Mouse (Mus musculus): ENCODE data around the gene Olr1. TPM values are rescaled to one million over a fixed set of nuclear protein-coding genes. Genes with fewer than 3 reads are reported as not detected.

Olr1 gene
- total and polyA plus RNA-seq, 2 experiments from 2014 or later = 0.27 to 1.9 TPM

- Histone ChIP-seq H3K27ac (ENCODE audit: low read depth) (no peak overlapping the region), H3K27me3 (ENCODE audit: control insufficient read depth, insufficient read depth, low read length) (no peaks in the 10 kb centered on the region), H3K4me2 (ENCODE audit: low read depth, low read length) (no peak overlapping the region), H3K36me3 (replicated peaks; ENCODE audit: control insufficient read depth, insufficient read depth, low read length) (no peaks in the 10 kb centered on the region), H3K4me1 (ENCODE audit: control insufficient read depth, insufficient read depth) (no peaks in the 10 kb centered on the region), H3K9ac (replicated peaks; ENCODE audit: low read depth, low read length) (no peak overlapping the region), H3K4me3 (ENCODE audit: low read depth, low read length) (no peak overlapping the region), H3K9me3 (replicated peaks; ENCODE audit: control insufficient read depth, low read length) (no peaks in the 10 kb centered on the region)
- TF ChIP-seq EP300 (IDR thresholded peaks at IDR 0.05; ENCODE audit: low read depth) (no peak), CTCF (IDR thresholded peaks at IDR 0.05; ENCODE audit: low read depth) (no peak)
- ATAC-seq (ENCODE audit: insufficient read depth, low read depth) = no peak
- DNase-seq (ENCODE audit: low spot score) = no peak
Measured at GRCm38 (mm10) chr6:129526069-129526468, 19.1 kb upstream of the Olr1 start.

- Histone ChIP-seq H3K9me3 (replicated peaks; ENCODE audit: control insufficient read depth, low read length) (no peaks in the 10 kb centered on the region), H3K27ac (ENCODE audit: low read depth) (no peak overlapping the region), H3K4me3 (ENCODE audit: low read depth, low read length) (no peak overlapping the region), H3K36me3 (replicated peaks; ENCODE audit: control insufficient read depth, insufficient read depth, low read length) (no peaks in the 10 kb centered on the region), H3K4me1 (ENCODE audit: control insufficient read depth, insufficient read depth) (no peaks in the 10 kb centered on the region), H3K27me3 (ENCODE audit: control insufficient read depth, insufficient read depth, low read length) (no peaks in the 10 kb centered on the region), H3K4me2 (ENCODE audit: low read depth, low read length) (no peak overlapping the region), H3K9ac (replicated peaks; ENCODE audit: low read depth, low read length) (no peak overlapping the region)
- ATAC-seq (ENCODE audit: insufficient read depth, low read depth) (peak; percentile 79), DNase-seq (ENCODE audit: low spot score) (peak; percentile 57)
- TF ChIP-seq CTCF (IDR thresholded peaks at IDR 0.05; ENCODE audit: low read depth) (peak; percentile 77), EP300 (IDR thresholded peaks at IDR 0.05; ENCODE audit: low read depth) (no peak)
- WGBS = 47% methylated on average over 2 of the region's 2 CpGs
Measured at GRCm38 (mm10) chr6:129517752-129518408, 10.9 kb upstream of the Olr1 start.

- Histone ChIP-seq H3K9me3 (replicated peaks; ENCODE audit: control insufficient read depth, low read length) (no peaks in the 10 kb centered on the region), H3K4me3 (ENCODE audit: low read depth, low read length) (no peak overlapping the region), H3K36me3 (replicated peaks; ENCODE audit: control insufficient read depth, insufficient read depth, low read length) (no peaks in the 10 kb centered on the region), H3K4me1 (ENCODE audit: control insufficient read depth, insufficient read depth) (no peaks in the 10 kb centered on the region), H3K9ac (replicated peaks; ENCODE audit: low read depth, low read length) (no peak overlapping the region), H3K27ac (ENCODE audit: low read depth) (no peak overlapping the region), H3K4me2 (ENCODE audit: low read depth, low read length) (no peak overlapping the region), H3K27me3 (ENCODE audit: control insufficient read depth, insufficient read depth, low read length) (no peaks in the 10 kb centered on the region)
- no peak for ATAC-seq (ENCODE audit: insufficient read depth, low read depth)
- no peak for DNase-seq (ENCODE audit: low spot score)
- 85% methylated on average over 10 of the region's 10 CpGs for WGBS
- TF ChIP-seq EP300 (IDR thresholded peaks at IDR 0.05; ENCODE audit: low read depth) (no peak), CTCF (IDR thresholded peaks at IDR 0.05; ENCODE audit: low read depth) (no peak)
Measured at GRCm38 (mm10) chr6:129516388-129516787, 9.4 kb upstream of the Olr1 start.

GRCm38 (mm10) chr6:129515068-129515467, 8.1 kb upstream of the Olr1 start:
- no peak overlapping the region for H3K27ac ChIP-seq (ENCODE audit: low read depth)
- H3K9me3 ChIP-seq (replicated peaks; ENCODE audit: control insufficient read depth, low read length) = no peaks in the 10 kb centered on the region
- ATAC-seq (ENCODE audit: insufficient read depth, low read depth) (no peak), DNase-seq (ENCODE audit: low spot score) (no peak)
- no peaks in the 10 kb centered on the region for H3K36me3 ChIP-seq (replicated peaks; ENCODE audit: control insufficient read depth, insufficient read depth, low read length)
- TF ChIP-seq CTCF (IDR thresholded peaks at IDR 0.05; ENCODE audit: low read depth) = no peak
- no peak for TF ChIP-seq EP300 (IDR thresholded peaks at IDR 0.05; ENCODE audit: low read depth)
- H3K4me1 ChIP-seq (ENCODE audit: control insufficient read depth, insufficient read depth) = no peaks in the 10 kb centered on the region
- WGBS = 73% methylated on average over 3 of the region's 3 CpGs
- H3K9ac ChIP-seq (replicated peaks; ENCODE audit: low read depth, low read length) = no peak overlapping the region
- no peaks in the 10 kb centered on the region for H3K27me3 ChIP-seq (ENCODE audit: control insufficient read depth, insufficient read depth, low read length)
- no peak overlapping the region for H3K4me3 ChIP-seq (ENCODE audit: low read depth, low read length)
- no peak overlapping the region for H3K4me2 ChIP-seq (ENCODE audit: low read depth, low read length)

GRCm38 (mm10) chr6:129514376-129514775, 7.4 kb upstream of the Olr1 start:
- TF ChIP-seq CTCF (IDR thresholded peaks at IDR 0.05; ENCODE audit: low read depth) (no peak), EP300 (IDR thresholded peaks at IDR 0.05; ENCODE audit: low read depth) (no peak)
- no peak overlapping the region for H3K9ac ChIP-seq (replicated peaks; ENCODE audit: low read depth, low read length)
- DNase-seq (ENCODE audit: low spot score) (no peak), ATAC-seq (ENCODE audit: insufficient read depth, low read depth) (no peak)
- H3K9me3 ChIP-seq (replicated peaks; ENCODE audit: control insufficient read depth, low read length) = no peaks in the 10 kb centered on the region
- 41% methylated on average over 2 of the region's 2 CpGs for WGBS
- H3K4me2 ChIP-seq (ENCODE audit: low read depth, low read length) = no peak overlapping the region
- no peaks in the 10 kb centered on the region for H3K4me1 ChIP-seq (ENCODE audit: control insufficient read depth, insufficient read depth)
- H3K27me3 ChIP-seq (ENCODE audit: control insufficient read depth, insufficient read depth, low read length) = no peaks in the 10 kb centered on the region
- no peak overlapping the region for H3K4me3 ChIP-seq (ENCODE audit: low read depth, low read length)
- no peaks in the 10 kb centered on the region for H3K36me3 ChIP-seq (replicated peaks; ENCODE audit: control insufficient read depth, insufficient read depth, low read length)
- no peak overlapping the region for H3K27ac ChIP-seq (ENCODE audit: low read depth)

GRCm38 (mm10) chr6:129513409-129513808, 6.4 kb upstream of the Olr1 start:
- no peak overlapping the region for H3K27ac ChIP-seq (ENCODE audit: low read depth)
- no peaks in the 10 kb centered on the region for H3K36me3 ChIP-seq (replicated peaks; ENCODE audit: control insufficient read depth, insufficient read depth, low read length)
- H3K9ac ChIP-seq (replicated peaks; ENCODE audit: low read depth, low read length) = no peak overlapping the region
- H3K4me1 ChIP-seq (ENCODE audit: control insufficient read depth, insufficient read depth) = no peaks in the 10 kb centered on the region
- H3K4me3 ChIP-seq (ENCODE audit: low read depth, low read length) = no peak overlapping the region
- H3K9me3 ChIP-seq (replicated peaks; ENCODE audit: control insufficient read depth, low read length) = no peaks in the 10 kb centered on the region
- WGBS = 47% methylated on average over 1 of the region's 1 CpGs
- ATAC-seq (ENCODE audit: insufficient read depth, low read depth) (no peak), DNase-seq (ENCODE audit: low spot score) (peak; percentile 47)
- TF ChIP-seq EP300 (IDR thresholded peaks at IDR 0.05; ENCODE audit: low read depth) (no peak), CTCF (IDR thresholded peaks at IDR 0.05; ENCODE audit: low read depth) (no peak)
- no peaks in the 10 kb centered on the region for H3K27me3 ChIP-seq (ENCODE audit: control insufficient read depth, insufficient read depth, low read length)
- no peak overlapping the region for H3K4me2 ChIP-seq (ENCODE audit: low read depth, low read length)
